In the genomic region with DNA sequence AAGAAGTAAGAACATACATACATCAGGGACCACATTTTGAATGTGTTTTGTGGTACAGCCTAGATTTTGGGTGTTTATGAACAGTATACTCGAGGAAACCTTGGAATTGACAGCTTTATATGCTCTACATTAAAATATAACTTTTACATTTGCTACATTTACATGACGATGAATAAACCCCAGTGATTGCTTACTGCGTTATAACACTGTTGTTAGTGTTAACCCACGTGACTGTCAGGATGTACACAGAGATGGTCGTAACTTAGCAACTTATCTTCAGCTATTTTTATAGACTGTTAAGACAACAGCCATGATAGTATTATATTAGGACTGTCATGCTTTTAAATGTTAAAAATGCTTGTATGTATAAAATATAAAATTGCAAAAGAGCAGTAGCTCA, we compare ENCODE assay signal across 21 mouse cellular contexts. TPM values are rescaled to one million over a fixed set of nuclear protein-coding genes. Genes with fewer than 3 reads are reported as not detected.
A peak's percentile ranks its signal among the peaks of the same experiment; 100 is the strongest.
DNase-seq lines count a peak whose midpoint lies in the region; ATAC-seq and TF ChIP-seq lines count a peak whose summit lies in the region.
"Not testable (repeated sequence)": the region's sequence is repeated elsewhere in the genome, so short reads cannot be mapped to it uniquely, and the experiment has no call there.
"Had no signal": no experiment of that assay in that cellular context is flagged by ENCODE, and none has a peak within 500 bp of the region (broad histone marks: within the 10 kb centered on the region; RNA-seq: fewer than 3 reads in every experiment).

No protein-coding gene starts in this region.

- H3K27me3 ChIP-seq in forebrain, embryonic 12.5 days; heart, embryonic 15.5 days; hindbrain, embryonic 15.5 days; kidney, postnatal 0 days (ENCODE audit: insufficient read depth, low read length); lung, postnatal 0 days (replicated peaks; ENCODE audit: insufficient read depth, low read length); midbrain, postnatal 0 days (ENCODE audit: insufficient read depth, low read length); stomach, postnatal 0 days (ENCODE audit: control insufficient read depth, insufficient read depth, low read length): not testable (repeated sequence)

- H3K9ac ChIP-seq in forebrain, embryonic 12.5 days; heart, embryonic 15.5 days; hindbrain, embryonic 15.5 days; kidney, postnatal 0 days (ENCODE audit: low read depth, low read length); lung, postnatal 0 days (replicated peaks; ENCODE audit: low read depth); midbrain, postnatal 0 days (replicated peaks; ENCODE audit: low read length, poor library complexity, severe bottlenecking); stomach, postnatal 0 days (ENCODE audit: low read length): not testable (repeated sequence)

- WGBS in forebrain, embryonic 12.5 days: 63% methylated on average over 5 of the region's 5 CpGs
- 52% methylated on average over 5 of the region's 5 CpGs for WGBS in heart, embryonic 15.5 days
- WGBS in hindbrain, embryonic 15.5 days: 63% methylated on average over 5 of the region's 5 CpGs
- WGBS in kidney, postnatal 0 days: 59% methylated on average over 5 of the region's 5 CpGs
- 52% methylated on average over 5 of the region's 5 CpGs for WGBS in lung, postnatal 0 days
- 58% methylated on average over 5 of the region's 5 CpGs for WGBS in midbrain, postnatal 0 days
- 55% methylated on average over 5 of the region's 5 CpGs for WGBS in stomach, postnatal 0 days

- not testable (repeated sequence) for H3K27ac ChIP-seq in forebrain, embryonic 12.5 days; heart, embryonic 15.5 days; hindbrain, embryonic 15.5 days (replicated peaks); kidney, postnatal 0 days; lung, postnatal 0 days (ENCODE audit: low read length); midbrain, postnatal 0 days (ENCODE audit: low read depth, low read length); stomach, postnatal 0 days (replicated peaks)

- not testable (repeated sequence) for TF ChIP-seq CTCF in kidney, postnatal 0 days (IDR thresholded peaks at IDR 0.05; ENCODE audit: low read depth); lung, postnatal 0 days (IDR thresholded peaks at IDR 0.05); midbrain, postnatal 0 days (IDR thresholded peaks at IDR 0.05); stomach, postnatal 0 days (IDR thresholded peaks at IDR 0.05; ENCODE audit: low read depth)

- not testable (repeated sequence) for H3K36me3 ChIP-seq in forebrain, embryonic 12.5 days (replicated peaks); heart, embryonic 15.5 days; hindbrain, embryonic 15.5 days; kidney, postnatal 0 days (ENCODE audit: insufficient read depth, low read length); lung, postnatal 0 days (ENCODE audit: insufficient read depth, low read length); midbrain, postnatal 0 days (ENCODE audit: insufficient read depth, low read length); stomach, postnatal 0 days (ENCODE audit: control insufficient read depth, insufficient read depth, low read length)

- not testable (repeated sequence) for H3K4me3 ChIP-seq in forebrain, embryonic 12.5 days (replicated peaks); heart, embryonic 15.5 days; hindbrain, embryonic 15.5 days; kidney, postnatal 0 days (replicated peaks; ENCODE audit: low read depth, low read length); lung, postnatal 0 days (ENCODE audit: low read depth, low read length); midbrain, postnatal 0 days (ENCODE audit: low read depth, low read length); stomach, postnatal 0 days (ENCODE audit: low read depth, low read length)

- not testable (repeated sequence) for H3K4me1 ChIP-seq in forebrain, embryonic 12.5 days; heart, embryonic 15.5 days (replicated peaks); hindbrain, embryonic 15.5 days (replicated peaks); kidney, postnatal 0 days (replicated peaks; ENCODE audit: insufficient read depth, low read length); lung, postnatal 0 days (ENCODE audit: insufficient read depth, low read depth, low read length); midbrain, postnatal 0 days (ENCODE audit: insufficient read depth, low read length); stomach, postnatal 0 days (replicated peaks; ENCODE audit: control insufficient read depth, insufficient read depth)

- H3K9me3 ChIP-seq in forebrain, embryonic 12.5 days: peaks cover 19% of the 10 kb centered on the region
- not testable (repeated sequence) for H3K9me3 ChIP-seq in heart, embryonic 15.5 days (replicated peaks); kidney, postnatal 0 days (replicated peaks; ENCODE audit: low read length); lung, postnatal 0 days (ENCODE audit: low read length); stomach, postnatal 0 days (ENCODE audit: control insufficient read depth, low read length)
- H3K9me3 ChIP-seq in hindbrain, embryonic 15.5 days: peaks cover 20% of the 10 kb centered on the region
- H3K9me3 ChIP-seq in midbrain, postnatal 0 days (ENCODE audit: low read length): peaks cover 15% of the 10 kb centered on the region

- ATAC-seq in cerebellum, adult (ENCODE audit: insufficient number of reproducible peaks, low FRiP score, low TSS enrichment): 0 out of 2 replicates have a peak, but pooled peaks have one; percentile 41
- peak; percentile 63 for ATAC-seq in forebrain, embryonic 12.5 days (ENCODE audit: low FRiP score)
- peak; percentile 41 for ATAC-seq in heart, embryonic 15.5 days (replicated peaks; ENCODE audit: insufficient number of reproducible peaks, insufficient read depth, low FRiP score, low read depth)
- 0 out of 2 replicates have a peak, but pooled peaks have one; percentile 56 for ATAC-seq in hindbrain, embryonic 15.5 days (ENCODE audit: low FRiP score, low read depth)
- peak; percentile 57 for ATAC-seq in kidney, postnatal 0 days (replicated peaks; ENCODE audit: low FRiP score, low read depth)
- ATAC-seq in lung, postnatal 0 days: peak; percentile 35; the same call in 1 of the 2 replicates
- ATAC-seq in midbrain, postnatal 0 days (ENCODE audit: low FRiP score): peak; percentile 71
- peak; percentile 72 for ATAC-seq in stomach, postnatal 0 days (ENCODE audit: low FRiP score, low TSS enrichment)

- TF ChIP-seq EP300 in lung, postnatal 0 days (IDR thresholded peaks at IDR 0.05); stomach, postnatal 0 days (optimal IDR thresholded peaks at IDR 0.05): not testable (repeated sequence)

- H3K4me2 ChIP-seq in forebrain, embryonic 12.5 days; heart, embryonic 15.5 days; hindbrain, embryonic 15.5 days; kidney, postnatal 0 days (ENCODE audit: low read length); lung, postnatal 0 days (replicated peaks; ENCODE audit: low read depth, low read length); midbrain, postnatal 0 days (ENCODE audit: low read depth, low read length, poor library complexity, severe bottlenecking); stomach, postnatal 0 days (replicated peaks; ENCODE audit: low read depth): not testable (repeated sequence)

- DNase-seq in kidney, postnatal 0 days (ENCODE audit: low spot score); lung, postnatal 0 days (ENCODE audit: low spot score); midbrain, postnatal 0 days (ENCODE audit: low spot score); stomach, postnatal 0 days (ENCODE audit: low spot score): not testable (repeated sequence)

RNA-seq across cellular contexts. Expression of gene Speer4d, which starts 17.4 kb away (rescaled TPM):
- polyA plus RNA-seq in forebrain, embryonic 12.5 days (2016; fragmentation: Nextera tagmentation; extraction: Ambion mirVana): not detected in 2 replicates
- polyA plus RNA-seq in heart, embryonic 15.5 days (2015; fragmentation: Nextera tagmentation; extraction: Ambion mirVana): 0.19 TPM in 1 of 2 replicates, not detected in the other
- polyA plus RNA-seq in hindbrain, embryonic 15.5 days (2015; fragmentation: Nextera tagmentation; extraction: Ambion mirVana): not detected in 2 replicates
- not detected in 2 replicates for polyA plus RNA-seq in kidney, postnatal 0 days (2015; fragmentation: Nextera tagmentation; extraction: Ambion mirVana)
- not detected in 2 replicates for polyA plus RNA-seq in lung, postnatal 0 days (2015; fragmentation: Nextera tagmentation; extraction: Ambion mirVana)
- not detected in 2 replicates for total RNA-seq in midbrain, postnatal 0 days (2014; rRNA removed)
- not detected in 2 replicates for polyA plus RNA-seq in midbrain, postnatal 0 days (2015; fragmentation: Nextera tagmentation; extraction: Ambion mirVana)
- polyA plus RNA-seq in stomach, postnatal 0 days (2015; fragmentation: Nextera tagmentation; extraction: Ambion mirVana): not detected in 2 replicates
- total RNA-seq: adrenal gland, postnatal 10 days; ES-E14; gastrocnemius, postnatal 10 days; heart, postnatal 14 days; left cerebral cortex, adult 2 months; left cerebral cortex, postnatal 4 days had no signal
- polyA plus RNA-seq: activated CD4-positive, CD25-positive, alpha-beta regulatory T cell, adult 4 months; CD4-positive, CD25-positive, alpha-beta regulatory T cell, adult 4 months; cortical plate, adult 2 months; forebrain, embryonic 10.5 days; liver, embryonic 13.5 days; lung, embryonic 16.5 days; small intestine, adult 2 months had no signal

RNA-seq across cellular contexts. Expression of gene Gm21083, which starts 24.3 kb away (rescaled TPM):
- not detected in 2 replicates for polyA plus RNA-seq in forebrain, embryonic 12.5 days (2016; fragmentation: Nextera tagmentation; extraction: Ambion mirVana)
- polyA plus RNA-seq in heart, embryonic 15.5 days (2015; fragmentation: Nextera tagmentation; extraction: Ambion mirVana): 0.18 and 0.31 TPM in 2 replicates
- not detected in 2 replicates for polyA plus RNA-seq in hindbrain, embryonic 15.5 days (2015; fragmentation: Nextera tagmentation; extraction: Ambion mirVana)
- not detected in 2 replicates for polyA plus RNA-seq in kidney, postnatal 0 days (2015; fragmentation: Nextera tagmentation; extraction: Ambion mirVana)
- polyA plus RNA-seq in lung, postnatal 0 days (2015; fragmentation: Nextera tagmentation; extraction: Ambion mirVana): not detected in 2 replicates
- not detected in 2 replicates for total RNA-seq in midbrain, postnatal 0 days (2014; rRNA removed)
- not detected in 2 replicates for polyA plus RNA-seq in midbrain, postnatal 0 days (2015; fragmentation: Nextera tagmentation; extraction: Ambion mirVana)
- polyA plus RNA-seq in stomach, postnatal 0 days (2015; fragmentation: Nextera tagmentation; extraction: Ambion mirVana): not detected in 2 replicates
- total RNA-seq: adrenal gland, postnatal 10 days; gastrocnemius, postnatal 10 days; heart, postnatal 14 days; left cerebral cortex, adult 2 months; left cerebral cortex, postnatal 4 days had no signal
- polyA plus RNA-seq: activated CD4-positive, CD25-positive, alpha-beta regulatory T cell, adult 4 months; CD4-positive, CD25-positive, alpha-beta regulatory T cell, adult 4 months; cortical plate, adult 2 months; forebrain, embryonic 10.5 days; liver, embryonic 13.5 days; lung, embryonic 16.5 days; small intestine, adult 2 months had no signal

RNA-seq across cellular contexts. Expression of gene 4930572O03Rik, which starts 55.4 kb away (rescaled TPM):
- not detected in 2 replicates for polyA plus RNA-seq in forebrain, embryonic 12.5 days (2016; fragmentation: Nextera tagmentation; extraction: Ambion mirVana)
- not detected in 2 replicates for polyA plus RNA-seq in heart, embryonic 15.5 days (2015; fragmentation: Nextera tagmentation; extraction: Ambion mirVana)
- not detected in 2 replicates for polyA plus RNA-seq in hindbrain, embryonic 15.5 days (2015; fragmentation: Nextera tagmentation; extraction: Ambion mirVana)
- not detected in 2 replicates for polyA plus RNA-seq in kidney, postnatal 0 days (2015; fragmentation: Nextera tagmentation; extraction: Ambion mirVana)
- polyA plus RNA-seq in lung, postnatal 0 days (2015; fragmentation: Nextera tagmentation; extraction: Ambion mirVana): not detected in 2 replicates
- total RNA-seq in midbrain, postnatal 0 days (2014; rRNA removed): not detected in 2 replicates
- not detected in 2 replicates for polyA plus RNA-seq in midbrain, postnatal 0 days (2015; fragmentation: Nextera tagmentation; extraction: Ambion mirVana)
- polyA plus RNA-seq in stomach, postnatal 0 days (2015; fragmentation: Nextera tagmentation; extraction: Ambion mirVana): not detected in 2 replicates
- total RNA-seq: adrenal gland, postnatal 10 days; ES-E14; gastrocnemius, postnatal 10 days; heart, postnatal 14 days; left cerebral cortex, adult 2 months; left cerebral cortex, postnatal 4 days had no signal
- polyA plus RNA-seq: activated CD4-positive, CD25-positive, alpha-beta regulatory T cell, adult 4 months; CD4-positive, CD25-positive, alpha-beta regulatory T cell, adult 4 months; cortical plate, adult 2 months; forebrain, embryonic 10.5 days; liver, embryonic 13.5 days; lung, embryonic 16.5 days; small intestine, adult 2 months had no signal
